Mouse (Mus musculus): ENCODE results near the gene Srrd. TPM values are rescaled to one million over a fixed set of nuclear protein-coding genes. Genes with fewer than 3 reads are reported as not detected.

Gene Srrd
- polyA plus RNA-seq, 1 experiment from 2014 or later = 56.0 TPM

- H3K9me3 ChIP-seq (ENCODE audit: control insufficient read depth, low read length) = no peaks in the 10 kb centered on the region
- H3K9ac ChIP-seq (ENCODE audit: low read length) = no peak overlapping the region
- H3K4me3 ChIP-seq (ENCODE audit: low read depth, low read length) = no peak overlapping the region
- H3K36me3 ChIP-seq (ENCODE audit: control insufficient read depth, insufficient read depth, low read length) = peaks cover 3% of the 10 kb centered on the region; the same call in 1 of the 2 replicates
- no peaks in the 10 kb centered on the region for H3K4me1 ChIP-seq (ENCODE audit: control insufficient read depth, insufficient read depth, low read length)
- no peaks in the 10 kb centered on the region for H3K27me3 ChIP-seq (ENCODE audit: control insufficient read depth, insufficient read depth, low read length)
- H3K27ac ChIP-seq (replicated peaks; ENCODE audit: low read depth, low read length) = no peak overlapping the region
- DNase-seq (ENCODE audit: low spot score) (no peak), ATAC-seq (ENCODE audit: insufficient number of reproducible peaks, low FRiP score, low TSS enrichment, low read depth) (no peak)
- no peak overlapping the region for H3K4me2 ChIP-seq (ENCODE audit: low read depth, severe bottlenecking)
- WGBS = 87% methylated on average over 11 of the region's 11 CpGs
These were observed 38.3 kb upstream of the Srrd start for GRCm38 (mm10) chr5:112381154-112381553.

GRCm38 (mm10) chr5:112378716-112379115 lies 35.9 kb upstream of the Srrd start:
- Histone ChIP-seq H3K4me1 (ENCODE audit: control insufficient read depth, insufficient read depth, low read length) (no peaks in the 10 kb centered on the region), H3K9ac (ENCODE audit: low read length) (no peak overlapping the region), H3K36me3 (ENCODE audit: control insufficient read depth, insufficient read depth, low read length) (peaks cover 8% of the 10 kb centered on the region; the same call in 1 of the 2 replicates), H3K9me3 (ENCODE audit: control insufficient read depth, low read length) (no peaks in the 10 kb centered on the region), H3K27ac (replicated peaks; ENCODE audit: low read depth, low read length) (no peak overlapping the region), H3K4me2 (ENCODE audit: low read depth, severe bottlenecking) (no peak overlapping the region), H3K4me3 (ENCODE audit: low read depth, low read length) (no peak overlapping the region), H3K27me3 (ENCODE audit: control insufficient read depth, insufficient read depth, low read length) (no peaks in the 10 kb centered on the region)
- DNase-seq (ENCODE audit: low spot score) (no peak), ATAC-seq (ENCODE audit: insufficient number of reproducible peaks, low FRiP score, low TSS enrichment, low read depth) (no peak)
- WGBS = 81% methylated on average over 6 of the region's 6 CpGs

GRCm38 (mm10) chr5:112377380-112377779 lies 34.5 kb upstream of the Srrd start:
- Histone ChIP-seq H3K36me3 (ENCODE audit: control insufficient read depth, insufficient read depth, low read length) (peaks cover 11% of the 10 kb centered on the region; the same call in 1 of the 2 replicates), H3K9ac (ENCODE audit: low read length) (no peak overlapping the region)

GRCm38 (mm10) chr5:112376111-112376510 lies 33.3 kb upstream of the Srrd start:
- no peak overlapping the region for H3K4me3 ChIP-seq (ENCODE audit: low read depth, low read length)
- no peak overlapping the region for H3K27ac ChIP-seq (replicated peaks; ENCODE audit: low read depth, low read length)
- no peak for DNase-seq (ENCODE audit: low spot score)
- no peaks in the 10 kb centered on the region for H3K9me3 ChIP-seq (ENCODE audit: control insufficient read depth, low read length)
- 84% methylated on average over 4 of the region's 4 CpGs for WGBS
- H3K4me2 ChIP-seq (ENCODE audit: low read depth, severe bottlenecking) = no peak overlapping the region
- H3K9ac ChIP-seq (ENCODE audit: low read length) = no peak overlapping the region
- no peaks in the 10 kb centered on the region for H3K4me1 ChIP-seq (ENCODE audit: control insufficient read depth, insufficient read depth, low read length)
- no peaks in the 10 kb centered on the region for H3K27me3 ChIP-seq (ENCODE audit: control insufficient read depth, insufficient read depth, low read length)
- H3K36me3 ChIP-seq (ENCODE audit: control insufficient read depth, insufficient read depth, low read length) = peaks cover 15% of the 10 kb centered on the region; the same call in 1 of the 2 replicates
- ATAC-seq (ENCODE audit: insufficient number of reproducible peaks, low FRiP score, low TSS enrichment, low read depth) = no peak

More at GRCm38 (mm10) chr5:112377380-112377779, 34.5 kb upstream of the Srrd start:
- Histone ChIP-seq H3K4me3 (ENCODE audit: low read depth, low read length) (no peak overlapping the region), H3K9me3 (ENCODE audit: control insufficient read depth, low read length) (no peaks in the 10 kb centered on the region), H3K27ac (replicated peaks; ENCODE audit: low read depth, low read length) (no peak overlapping the region), H3K4me2 (ENCODE audit: low read depth, severe bottlenecking) (no peak overlapping the region), H3K27me3 (ENCODE audit: control insufficient read depth, insufficient read depth, low read length) (no peaks in the 10 kb centered on the region), H3K4me1 (ENCODE audit: control insufficient read depth, insufficient read depth, low read length) (no peaks in the 10 kb centered on the region)
- ATAC-seq (ENCODE audit: insufficient number of reproducible peaks, low FRiP score, low TSS enrichment, low read depth) (no peak), DNase-seq (ENCODE audit: low spot score) (no peak)
- 75% methylated on average over 1 of the region's 1 CpGs for WGBS

- Histone ChIP-seq H3K36me3 (ENCODE audit: control insufficient read depth, insufficient read depth, low read length) (peaks cover 24% of the 10 kb centered on the region), H3K4me1 (ENCODE audit: control insufficient read depth, insufficient read depth, low read length) (no peaks in the 10 kb centered on the region), H3K9me3 (ENCODE audit: control insufficient read depth, low read length) (no peaks in the 10 kb centered on the region), H3K4me3 (ENCODE audit: low read depth, low read length) (no peak overlapping the region), H3K27ac (replicated peaks; ENCODE audit: low read depth, low read length) (no peak overlapping the region), H3K9ac (ENCODE audit: low read length) (no peak overlapping the region), H3K4me2 (ENCODE audit: low read depth, severe bottlenecking) (no peak overlapping the region), H3K27me3 (ENCODE audit: control insufficient read depth, insufficient read depth, low read length) (no peaks in the 10 kb centered on the region)
- DNase-seq (ENCODE audit: low spot score) (no peak), ATAC-seq (ENCODE audit: insufficient number of reproducible peaks, low FRiP score, low TSS enrichment, low read depth) (no peak)
- WGBS = 80% methylated on average over 7 of the region's 7 CpGs
These were observed 29.1 kb upstream of the Srrd start for GRCm38 (mm10) chr5:112371933-112372332.

GRCm38 (mm10) chr5:112370236-112370813 lies 27.5 kb upstream of the Srrd start:
- WGBS = 93% methylated on average over 12 of the region's 12 CpGs
- H3K36me3 ChIP-seq (ENCODE audit: control insufficient read depth, insufficient read depth, low read length) = peaks cover 23% of the 10 kb centered on the region
- H3K27ac ChIP-seq (replicated peaks; ENCODE audit: low read depth, low read length) = no peak overlapping the region
- no peaks in the 10 kb centered on the region for H3K4me1 ChIP-seq (ENCODE audit: control insufficient read depth, insufficient read depth, low read length)
- no peak for DNase-seq (ENCODE audit: low spot score)
- no peak overlapping the region for H3K9ac ChIP-seq (ENCODE audit: low read length)
- H3K9me3 ChIP-seq (ENCODE audit: control insufficient read depth, low read length) = no peaks in the 10 kb centered on the region
- ATAC-seq (ENCODE audit: insufficient number of reproducible peaks, low FRiP score, low TSS enrichment, low read depth) = no peak
- H3K27me3 ChIP-seq (ENCODE audit: control insufficient read depth, insufficient read depth, low read length) = no peaks in the 10 kb centered on the region
- H3K4me2 ChIP-seq (ENCODE audit: low read depth, severe bottlenecking) = no peak overlapping the region
- H3K4me3 ChIP-seq (ENCODE audit: low read depth, low read length) = no peak overlapping the region

- WGBS = 95% methylated on average over 13 of the region's 13 CpGs
- Histone ChIP-seq H3K27ac (replicated peaks; ENCODE audit: low read depth, low read length) (no peak overlapping the region), H3K36me3 (ENCODE audit: control insufficient read depth, insufficient read depth, low read length) (peaks cover 27% of the 10 kb centered on the region), H3K4me1 (ENCODE audit: control insufficient read depth, insufficient read depth, low read length) (peaks cover 3% of the 10 kb centered on the region; the same call in 1 of the 2 replicates), H3K9me3 (ENCODE audit: control insufficient read depth, low read length) (no peaks in the 10 kb centered on the region), H3K27me3 (ENCODE audit: control insufficient read depth, insufficient read depth, low read length) (no peaks in the 10 kb centered on the region), H3K9ac (ENCODE audit: low read length) (no peak overlapping the region), H3K4me2 (ENCODE audit: low read depth, severe bottlenecking) (no peak overlapping the region), H3K4me3 (ENCODE audit: low read depth, low read length) (no peak overlapping the region)
- ATAC-seq (ENCODE audit: insufficient number of reproducible peaks, low FRiP score, low TSS enrichment, low read depth) (no peak), DNase-seq (ENCODE audit: low spot score) (no peak)
These were observed 26.5 kb upstream of the Srrd start for GRCm38 (mm10) chr5:112369326-112369725.

- Histone ChIP-seq H3K4me3 (ENCODE audit: low read depth, low read length) (no peak overlapping the region), H3K9ac (ENCODE audit: low read length) (no peak overlapping the region), H3K36me3 (ENCODE audit: control insufficient read depth, insufficient read depth, low read length) (peaks cover 24% of the 10 kb centered on the region), H3K9me3 (ENCODE audit: control insufficient read depth, low read length) (no peaks in the 10 kb centered on the region), H3K27me3 (ENCODE audit: control insufficient read depth, insufficient read depth, low read length) (no peaks in the 10 kb centered on the region), H3K4me2 (ENCODE audit: low read depth, severe bottlenecking) (no peak overlapping the region), H3K27ac (replicated peaks; ENCODE audit: low read depth, low read length) (no peak overlapping the region), H3K4me1 (ENCODE audit: control insufficient read depth, insufficient read depth, low read length) (peaks cover 3% of the 10 kb centered on the region; the same call in 1 of the 2 replicates)
- 92% methylated on average over 10 of the region's 10 CpGs for WGBS
- no peak for DNase-seq (ENCODE audit: low spot score)
- no peak for ATAC-seq (ENCODE audit: insufficient number of reproducible peaks, low FRiP score, low TSS enrichment, low read depth)
These were observed 25.8 kb upstream of the Srrd start for GRCm38 (mm10) chr5:112368666-112369065.

- H3K4me3 ChIP-seq (ENCODE audit: low read depth, low read length) = no peak overlapping the region
- H3K4me2 ChIP-seq (ENCODE audit: low read depth, severe bottlenecking) = no peak overlapping the region
- H3K27ac ChIP-seq (replicated peaks; ENCODE audit: low read depth, low read length) = no peak overlapping the region
- H3K27me3 ChIP-seq (ENCODE audit: control insufficient read depth, insufficient read depth, low read length) = no peaks in the 10 kb centered on the region
- ATAC-seq (ENCODE audit: insufficient number of reproducible peaks, low FRiP score, low TSS enrichment, low read depth) (no peak), DNase-seq (ENCODE audit: low spot score) (no peak)
- no peak overlapping the region for H3K9ac ChIP-seq (ENCODE audit: low read length)
- peaks cover 3% of the 10 kb centered on the region; the same call in 1 of the 2 replicates for H3K4me1 ChIP-seq (ENCODE audit: control insufficient read depth, insufficient read depth, low read length)
- peaks cover 24% of the 10 kb centered on the region for H3K36me3 ChIP-seq (ENCODE audit: control insufficient read depth, insufficient read depth, low read length)
- WGBS = 92% methylated on average over 12 of the region's 12 CpGs
- no peaks in the 10 kb centered on the region for H3K9me3 ChIP-seq (ENCODE audit: control insufficient read depth, low read length)
These were observed 25.1 kb upstream of the Srrd start for GRCm38 (mm10) chr5:112367929-112368328.
